Mouse (Mus musculus): ENCODE data around the gene Teddm1a.
"Not testable (repeated sequence)": the region's sequence is repeated elsewhere in the genome, so short reads cannot be mapped to it uniquely, and the experiment has no call there.

Gene Teddm1a

GRCm38 (mm10) chr1:153891442-153891841, at the start of gene Teddm1a:
Teddm1a (plus strand) TSS chr1:153891742.
- DNase-seq (ENCODE audit: low spot score), result no peak

DNA sequence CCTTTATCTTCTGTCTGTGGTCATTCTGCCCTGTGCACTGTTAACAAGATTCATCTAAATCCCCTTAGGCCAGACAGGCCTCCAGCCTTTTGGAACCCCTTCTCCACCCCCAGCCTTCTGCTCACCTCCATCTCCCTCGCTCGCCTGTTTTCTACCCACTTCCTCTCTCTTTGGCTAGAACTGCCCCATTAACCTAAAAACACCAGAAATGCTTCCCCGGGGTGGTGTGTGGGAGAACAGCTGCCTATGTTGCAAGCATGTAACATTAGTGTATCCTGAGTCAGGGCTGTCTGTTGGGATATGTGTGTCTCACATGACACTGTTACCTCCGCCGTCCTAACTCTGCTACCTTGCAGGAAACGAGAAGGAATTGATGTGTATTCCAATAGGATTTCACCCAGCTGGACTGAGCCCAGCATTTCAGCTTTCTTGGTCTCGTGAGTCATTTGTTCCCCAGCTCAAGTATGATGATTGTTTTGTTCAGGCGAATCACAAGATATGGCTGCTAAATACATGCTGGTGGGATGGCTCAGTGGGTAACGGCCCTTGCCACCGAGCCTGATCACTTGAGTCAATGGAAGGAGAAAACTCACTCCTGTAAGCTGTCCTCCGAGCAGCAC, 49.3 kb upstream of the Teddm1a start:
- no peak for DNase-seq (ENCODE audit: low spot score)

- DNase-seq (ENCODE audit: low spot score), result no peak
These were observed 47.5 kb upstream of the Teddm1a start, which contains the start of gene Rgsl1 for GRCm38 (mm10) chr1:153844042-153844441. Rgsl1 (minus strand) TSS chr1:153844142.

- no peak for DNase-seq (ENCODE audit: low spot score)
These were observed 45.1 kb upstream of the Teddm1a start for GRCm38 (mm10) chr1:153846420-153846819.

GRCm38 (mm10) chr1:153846867-153847266, 44.7 kb upstream of the Teddm1a start:
- DNase-seq (ENCODE audit: low spot score), result peak; percentile 77

DNA sequence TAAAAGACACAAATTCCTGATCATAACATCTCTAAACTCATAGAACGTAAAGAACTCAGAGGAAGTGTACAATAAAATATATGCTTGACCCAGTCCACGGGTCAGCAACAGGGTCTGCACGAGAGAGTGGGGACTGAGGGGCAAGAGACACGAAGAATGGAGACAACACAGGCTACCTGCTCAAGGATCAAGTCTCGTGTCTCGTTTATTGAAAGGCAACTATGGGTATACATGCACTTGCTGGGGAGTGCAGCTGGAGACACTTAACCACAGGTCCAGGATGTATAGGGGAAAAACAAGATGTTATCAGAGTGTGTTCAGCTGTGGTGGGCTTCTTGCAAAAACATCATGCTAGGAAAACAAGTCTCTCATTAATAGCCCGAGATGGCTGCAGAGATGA, 38.8 kb upstream of the Teddm1a start:
- DNase-seq (ENCODE audit: low spot score), result not testable (repeated sequence)

GRCm38 (mm10) chr1:153855946-153856345, 35.6 kb upstream of the Teddm1a start:
- DNase-seq (ENCODE audit: low spot score), result no peak

DNA sequence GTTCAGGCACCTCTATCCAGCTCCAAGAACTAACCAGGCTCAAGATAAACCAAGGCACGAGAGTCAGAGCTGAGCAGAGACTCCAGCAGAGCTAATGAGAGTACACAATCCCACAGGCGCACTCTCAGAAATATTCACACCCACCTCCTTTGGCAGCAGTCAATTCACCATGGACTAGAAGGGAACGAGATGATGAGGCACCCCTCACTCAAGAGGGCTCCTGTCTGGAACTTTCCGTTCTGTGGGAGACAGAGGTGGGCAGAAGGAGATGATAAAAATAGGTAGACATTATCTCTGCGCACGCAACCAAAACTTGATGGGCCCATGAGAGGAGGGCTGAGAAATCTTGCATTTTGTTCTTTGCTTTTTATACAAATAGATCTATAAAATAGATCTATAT, 17.5 kb upstream of the Teddm1a start, which contains the start of gene Teddm1b:
Gene Teddm1b, plus strand, starts transcription at position 301 of the 400 bp plus-strand sequence.
- no peak for DNase-seq (ENCODE audit: low spot score)

- not testable (repeated sequence) for DNase-seq (ENCODE audit: low spot score)
These were observed 11.2 kb upstream of the Teddm1a start for GRCm38 (mm10) chr1:153880391-153880790.

GRCm38 (mm10) chr1:153886024-153886633, 5.4 kb upstream of the Teddm1a start:
- DNase-seq (ENCODE audit: low spot score), result no peak

GRCm38 (mm10) chr1:153890121-153890520, 1.4 kb upstream of the Teddm1a start:
- no peak for DNase-seq (ENCODE audit: low spot score)

DNA sequence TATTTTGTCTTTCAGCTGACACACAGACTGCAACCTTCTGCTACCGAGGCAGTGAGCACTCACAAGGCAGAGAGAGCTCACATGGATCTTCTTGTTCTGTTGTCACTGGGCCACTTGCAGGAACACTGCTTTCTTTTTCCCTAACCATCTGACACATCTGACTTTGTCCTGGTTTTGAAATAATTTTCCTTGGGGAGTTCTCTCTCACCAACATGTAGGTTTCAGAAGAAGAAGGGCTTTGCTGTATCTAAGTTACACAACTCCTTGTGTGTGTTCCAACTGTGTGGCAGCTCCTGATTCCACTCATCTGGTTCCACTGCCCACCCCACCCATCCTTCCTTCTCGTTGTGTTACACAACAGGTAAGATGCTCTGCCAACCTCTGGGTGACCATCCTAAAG, 2.2 kb downstream of the Teddm1a start:
- no peak for DNase-seq (ENCODE audit: low spot score)

DNA sequence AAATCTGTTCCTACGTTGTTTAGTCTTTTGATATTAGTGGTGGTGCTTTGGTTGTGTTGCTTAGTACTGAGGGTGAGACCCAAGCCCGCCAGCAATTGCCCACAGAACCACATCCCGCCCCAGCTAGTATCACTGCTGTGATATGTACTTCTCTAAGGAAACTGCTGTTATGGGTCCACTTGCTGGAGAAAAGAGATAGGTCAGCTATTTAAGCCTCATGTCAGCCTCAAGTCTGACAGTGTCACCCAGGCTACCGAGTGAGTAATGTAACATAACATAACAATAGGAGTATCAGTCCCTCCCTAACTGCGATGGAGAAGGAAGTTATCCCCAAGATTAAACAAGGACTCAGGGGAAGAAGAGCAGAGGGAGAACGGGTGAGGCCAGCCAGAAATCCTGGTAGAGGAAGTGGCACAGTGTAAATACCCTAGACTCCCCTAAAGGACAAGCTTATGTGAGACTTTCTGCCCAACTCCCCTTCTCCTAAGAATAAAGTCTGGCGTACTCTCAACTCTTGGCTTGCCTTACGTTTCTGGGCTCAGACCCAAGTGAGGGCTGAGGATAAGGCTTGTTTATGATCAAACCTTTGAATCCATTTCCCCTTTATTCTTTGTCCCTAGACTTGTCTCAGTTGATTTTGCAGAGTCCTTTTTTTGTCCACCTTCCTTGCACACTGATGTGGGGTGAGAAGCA, 2.8 kb downstream of the Teddm1a start:
- DNase-seq (ENCODE audit: low spot score), result no peak

DNA sequence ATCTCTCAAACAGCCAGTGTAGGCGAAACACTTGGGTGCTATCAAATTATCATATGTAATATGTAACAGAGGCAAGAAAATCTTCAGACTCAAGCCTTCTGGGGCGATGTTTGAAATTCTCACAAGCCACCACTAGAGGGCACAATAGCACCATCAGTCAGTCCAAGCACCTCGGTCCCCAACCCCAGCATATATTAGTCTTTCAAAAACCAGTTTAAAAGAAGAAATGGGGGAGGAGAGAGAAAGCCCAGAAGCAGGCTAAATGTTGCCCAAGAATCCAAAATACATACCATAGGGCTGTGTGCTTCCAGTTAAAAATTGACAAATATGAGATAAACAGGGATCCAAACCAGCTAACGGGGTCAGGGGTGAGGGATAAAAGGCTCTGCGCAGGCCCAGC, 3.4 kb downstream of the Teddm1a start:
- DNase-seq (ENCODE audit: low spot score), result peak; percentile 89

DNA sequence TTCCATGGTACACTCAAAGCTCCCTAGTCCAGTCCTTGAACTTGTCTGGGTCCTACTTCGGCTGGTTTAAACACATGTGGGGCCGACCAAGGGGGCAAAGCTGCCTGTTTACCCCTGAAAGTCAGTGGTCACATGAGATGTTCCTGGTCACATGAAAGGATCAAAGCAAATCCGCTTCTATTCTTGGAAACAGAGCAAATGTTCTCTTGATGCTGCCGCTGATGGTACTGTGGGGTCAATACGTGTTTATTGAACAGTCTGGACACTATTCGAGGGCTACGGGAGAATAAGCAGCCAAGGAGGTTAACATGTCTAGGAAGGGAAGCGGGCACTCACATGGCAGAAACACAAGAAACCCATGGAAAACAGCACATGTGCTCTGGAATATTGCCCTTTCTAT, 5.7 kb downstream of the Teddm1a start:
- no peak for DNase-seq (ENCODE audit: low spot score)

GRCm38 (mm10) chr1:153898989-153899730, 7.6 kb downstream of the Teddm1a start:
- no peak for DNase-seq (ENCODE audit: low spot score)

DNA sequence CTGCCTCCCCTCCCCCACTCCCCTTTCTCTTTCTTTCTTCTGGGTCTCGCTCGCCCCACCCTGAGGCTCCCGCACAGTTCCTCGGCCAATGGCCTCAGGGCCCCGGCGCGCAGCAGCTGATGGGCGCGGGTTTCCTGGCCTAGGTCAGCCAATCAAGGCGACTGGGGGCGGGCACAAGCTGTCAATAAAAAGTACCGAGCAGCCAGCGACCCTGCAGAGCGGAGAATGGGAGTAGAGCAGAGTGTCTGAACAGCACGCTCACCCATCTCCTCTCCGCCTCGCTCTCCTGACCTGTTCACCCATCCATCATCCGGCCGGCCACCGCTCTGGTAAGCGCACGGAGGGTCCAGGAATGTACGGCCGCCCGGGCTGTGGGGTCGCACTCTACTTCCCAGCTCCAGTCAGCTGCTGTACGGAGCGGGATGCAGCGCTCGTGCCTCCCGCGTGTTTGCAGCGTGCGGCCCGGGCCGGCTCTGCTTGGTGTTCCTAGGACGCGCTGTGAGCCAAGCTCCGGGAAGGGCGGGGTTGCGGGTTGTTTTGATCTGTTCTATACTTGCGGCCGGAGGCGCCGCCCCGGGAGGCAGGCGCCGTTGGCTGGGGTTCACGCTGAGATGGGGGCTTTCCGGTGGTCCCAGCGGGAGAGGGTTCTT, 8.3 kb downstream of the Teddm1a start, which contains the start of the genes Glul and Teddm2:
Gene Glul, plus strand, starts transcription at position 214 of the 650 bp plus-strand sequence.
Gene Teddm2, minus strand, starts transcription at position 498 of the 650 bp plus-strand sequence.
- DNase-seq (ENCODE audit: low spot score), result peak; percentile 98

GRCm38 (mm10) chr1:153900381-153900780, 8.8 kb downstream of the Teddm1a start:
- no peak for DNase-seq (ENCODE audit: low spot score)

GRCm38 (mm10) chr1:153900860-153901730, 9.6 kb downstream of the Teddm1a start:
- DNase-seq (ENCODE audit: low spot score), result peak; percentile 66

GRCm38 (mm10) chr1:153903006-153903405, 11.5 kb downstream of the Teddm1a start:
- DNase-seq (ENCODE audit: low spot score), result peak; percentile 61

GRCm38 (mm10) chr1:153904236-153904635, 12.7 kb downstream of the Teddm1a start:
- no peak for DNase-seq (ENCODE audit: low spot score)

Data from embryo, embryonic 10.5 days (tissue).